8 mouse cellular contexts compared by ENCODE assay signal in the genomic region with DNA sequence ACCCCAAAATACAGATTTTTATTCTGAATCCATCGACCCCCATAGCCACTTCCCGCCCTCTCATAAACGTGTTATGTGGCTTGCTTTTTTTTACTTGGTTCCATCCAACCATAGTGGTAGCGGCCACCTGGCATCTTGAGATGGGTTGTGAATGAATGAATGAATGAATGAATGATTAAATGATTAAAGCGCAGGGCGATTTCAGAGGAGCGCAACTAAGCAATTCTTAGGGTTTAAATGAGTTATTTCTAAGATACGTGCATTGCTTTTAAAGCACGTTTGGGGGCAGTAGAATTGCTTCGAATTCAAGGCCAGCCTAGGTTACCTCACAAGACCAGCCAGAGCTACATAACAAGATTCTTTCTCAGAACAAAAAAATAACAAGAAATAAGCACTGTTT. TPM values are rescaled to one million over a fixed set of nuclear protein-coding genes. Genes with fewer than 3 reads are reported as not detected.
DNase-seq lines count a peak whose midpoint lies in the region; ATAC-seq and TF ChIP-seq lines count a peak whose summit lies in the region.

No protein-coding gene starts in this region.

- ATAC-seq in cerebellum, adult (ENCODE audit: insufficient number of reproducible peaks, low FRiP score, low TSS enrichment), result 0 out of 2 replicates have a peak, but pooled peaks have one; percentile 4
- ATAC-seq in forebrain, embryonic 13.5 days, result no peak; the same call in 1 of the 2 replicates
- ATAC-seq in limb, embryonic 15.5 days (ENCODE audit: insufficient number of reproducible peaks, low FRiP score, low TSS enrichment, low read depth), result no peak

- peak overlapping the region; percentile 54 for H3K4me2 ChIP-seq in forebrain, embryonic 13.5 days
- H3K4me2 ChIP-seq in limb, embryonic 15.5 days, result peak overlapping the region; percentile 42

- peaks cover 7% of the 10 kb centered on the region; the same call in 1 of the 2 replicates for H3K4me1 ChIP-seq in forebrain, embryonic 13.5 days
- no peaks in the 10 kb centered on the region for H3K4me1 ChIP-seq in limb, embryonic 15.5 days
- no peaks in the 10 kb centered on the region for H3K4me1 ChIP-seq in small intestine, adult 2 months (ENCODE audit: control insufficient read depth, insufficient read depth, insufficient read length, low read length)

- no peak for TF ChIP-seq CTCF in small intestine, adult 2 months (IDR thresholded peaks at IDR 0.05; ENCODE audit: extremely low read depth, insufficient read length, insufficient replicate concordance, low read depth, low read length)

- no peaks in the 10 kb centered on the region for H3K27me3 ChIP-seq in forebrain, embryonic 13.5 days
- H3K27me3 ChIP-seq in limb, embryonic 15.5 days, result no peaks in the 10 kb centered on the region
- no peaks in the 10 kb centered on the region for H3K27me3 ChIP-seq in small intestine, adult 2 months (ENCODE audit: control insufficient read depth, insufficient read depth, low read length)

- no peak for DNase-seq in cerebellum, postnatal 4 days (ENCODE audit: low spot score in 2 of 2)
- DNase-seq in spleen, adult 12 weeks (ENCODE audit: low spot score), result peak; percentile 3
- no peak for DNase-seq in spleen, postnatal 14 days (ENCODE audit: low spot score in 2 of 2)
- no peak for DNase-seq in gastrocnemius, adult 18-20 months (ENCODE audit: low spot score)

- TF ChIP-seq POLR2A in small intestine, adult 2 months (IDR thresholded peaks at IDR 0.05; ENCODE audit: low read depth, low read length), result no peak

- peak overlapping the region; percentile 91 for H3K27ac ChIP-seq in forebrain, embryonic 13.5 days
- peak overlapping the region; percentile 87 for H3K27ac ChIP-seq in limb, embryonic 15.5 days
- peak overlapping the region; percentile 55; the same call in 1 of the 2 replicates for H3K27ac ChIP-seq in small intestine, adult 2 months (ENCODE audit: insufficient read depth, low read depth, low read length)

- 16% methylated on average over 10 of the region's 10 CpGs for WGBS in forebrain, embryonic 13.5 days
- WGBS in limb, embryonic 15.5 days, result 22% methylated on average over 10 of the region's 10 CpGs
- 10% methylated on average over 10 of the region's 10 CpGs for WGBS in small intestine, adult 2 months

- peaks cover 17% of the 10 kb centered on the region for H3K36me3 ChIP-seq in forebrain, embryonic 13.5 days (ENCODE audit: poor library complexity, severe bottlenecking)
- peaks cover 6% of the 10 kb centered on the region; the same call in 1 of the 2 replicates for H3K36me3 ChIP-seq in limb, embryonic 15.5 days
- peaks cover 10% of the 10 kb centered on the region; the same call in 1 of the 2 replicates for H3K36me3 ChIP-seq in small intestine, adult 2 months (ENCODE audit: control insufficient read depth, insufficient read depth, low read length)

- no peaks in the 10 kb centered on the region for H3K9me3 ChIP-seq in forebrain, embryonic 13.5 days (replicated peaks)
- no peaks in the 10 kb centered on the region for H3K9me3 ChIP-seq in limb, embryonic 15.5 days

- peak overlapping the region; percentile 73 for H3K9ac ChIP-seq in forebrain, embryonic 13.5 days
- peak overlapping the region; percentile 44 for H3K9ac ChIP-seq in limb, embryonic 15.5 days

- peak overlapping the region; percentile 54 for H3K4me3 ChIP-seq in forebrain, embryonic 13.5 days
- peak overlapping the region; percentile 58 for H3K4me3 ChIP-seq in limb, embryonic 15.5 days
- H3K4me3 ChIP-seq in small intestine, adult 2 months (ENCODE audit: low read depth, low read length), result peak overlapping the region; percentile 86

RNA-seq across cellular contexts. Expression of gene Cstf2, which starts 0.8 kb away (rescaled TPM):
- 59.8 and 68.3 TPM in 2 replicates for polyA plus RNA-seq in forebrain, embryonic 13.5 days (2015; fragmentation: Nextera tagmentation; extraction: Ambion mirVana)
- polyA plus RNA-seq in limb, embryonic 15.5 days (2015; fragmentation: Nextera tagmentation; extraction: Ambion mirVana), result 30.4 and 32.1 TPM in 2 replicates
- polyA plus RNA-seq in small intestine, adult 2 months (2012; rRNA removed), result 6.9 and 8.8 TPM in 2 replicates
- total RNA-seq in gastrocnemius, adult 18-20 months (2021), result 1 to 10 TPM; 4.5 to 9.9 TPM
